Mouse (Mus musculus) ES-E14 (cell line): ENCODE results near the gene Smarcd1.

ENCODE experiments used
- HCFC1 ChIP-seq: IDR thresholded peaks from 2 replicates; pipeline ENCODE4 v1.6.1; 2012; ENCODE audit warnings: low read length, inconsistent platforms, borderline replicate concordance; ENCODE audit not compliant: insufficient read depth
- MAFK ChIP-seq: IDR thresholded peaks from 2 replicates; pipeline ENCODE4 v1.6.1; 2014; ENCODE audit warnings: mild to moderate bottlenecking, low read depth, low read length, inconsistent platforms; ENCODE audit not compliant: insufficient read depth
- ZC3H11A ChIP-seq: IDR thresholded peaks from 2 replicates; pipeline ENCODE4 v1.6.1; 2012; ENCODE audit warnings: low read depth, mild to moderate bottlenecking, inconsistent platforms, low read length, borderline replicate concordance

DNA sequence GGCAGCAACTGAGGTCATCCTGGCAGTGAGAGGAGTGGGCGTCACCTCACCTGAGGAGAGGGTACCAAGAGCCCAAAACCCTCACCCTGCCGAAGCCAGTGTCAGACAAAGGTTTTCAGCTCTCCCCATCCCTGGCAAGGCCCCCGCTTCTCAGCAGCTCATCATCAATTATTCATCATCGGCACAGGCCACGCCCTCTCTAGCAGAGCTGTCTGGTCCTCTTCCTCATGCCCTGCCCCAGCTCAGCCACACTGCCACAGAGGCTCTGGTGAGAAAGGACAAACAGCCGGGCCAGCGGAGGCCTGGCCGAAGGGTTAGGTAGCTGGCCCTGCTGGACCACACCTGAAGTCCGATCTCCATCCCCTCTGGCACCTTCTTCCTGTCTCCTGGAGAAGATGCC lies 10.0 kb upstream of the Smarcd1 start:
- TF ChIP-seq ZC3H11A: no peak
- no peak for TF ChIP-seq HCFC1
- no peak for TF ChIP-seq MAFK
